In the genomic region with DNA sequence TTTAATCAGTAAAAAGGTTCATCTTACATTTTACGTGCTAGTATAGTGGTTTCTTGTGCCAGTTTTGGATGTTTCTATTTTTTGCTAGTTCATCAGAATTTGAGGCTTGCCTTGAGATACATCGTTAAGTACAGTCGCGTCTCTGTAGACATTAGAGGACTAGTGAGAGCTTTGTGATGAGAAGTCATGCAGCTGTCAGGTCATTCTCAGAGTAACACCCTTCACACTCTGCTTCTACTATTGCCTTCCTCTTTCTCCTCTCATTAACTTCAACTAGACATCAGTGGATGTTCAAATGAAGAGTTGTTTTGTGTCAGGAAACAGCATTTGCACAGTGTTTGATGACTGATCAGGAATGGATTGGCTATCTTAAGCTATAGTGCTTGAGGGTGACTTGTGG, we compare ENCODE assay signal across 8 mouse cellular contexts. TPM values are rescaled to one million over a fixed set of nuclear protein-coding genes. Genes with fewer than 3 reads are reported as not detected.
DNase-seq lines count a peak whose midpoint lies in the region; ATAC-seq lines count a peak whose summit lies in the region.

No protein-coding gene starts in this region.

- peak; percentile 11 for DNase-seq in embryo, embryonic 10 days (ENCODE audit: low spot score)
- no peak for DNase-seq in embryo, embryonic 9.5 days (ENCODE audit: extremely low spot score)
- DNase-seq in frontal cortex, postnatal 25 days (ENCODE audit: low spot score in 2 of 2) = no peak
- no peak for DNase-seq in left cerebral cortex, adult 9 months (ENCODE audit: low spot score in 2 of 2)

- peak overlapping the region; percentile 42 for H3K9ac ChIP-seq in limb, embryonic 12.5 days (replicated peaks)
- H3K9ac ChIP-seq in stomach, embryonic 15.5 days = no peak overlapping the region

- H3K4me2 ChIP-seq in limb, embryonic 12.5 days = peak overlapping the region; percentile 76
- H3K4me2 ChIP-seq in stomach, embryonic 15.5 days = peak overlapping the region; percentile 79

- peaks cover 33% of the 10 kb centered on the region for H3K4me1 ChIP-seq in megakaryocyte, embryonic 14.5 days
- H3K4me1 ChIP-seq in limb, embryonic 12.5 days (replicated peaks) = peaks cover 34% of the 10 kb centered on the region
- peaks cover 19% of the 10 kb centered on the region for H3K4me1 ChIP-seq in stomach, embryonic 15.5 days

- WGBS in limb, embryonic 12.5 days = 18% methylated on average over 4 of the region's 4 CpGs
- WGBS in stomach, embryonic 15.5 days = 7% methylated on average over 4 of the region's 4 CpGs

- ATAC-seq in megakaryocyte, adult 5-6 weeks (ENCODE audit: poor library complexity, severe bottlenecking) = no peak
- ATAC-seq in limb, embryonic 12.5 days (ENCODE audit: insufficient number of reproducible peaks, insufficient read depth, low FRiP score, low TSS enrichment, low read depth) = no peak
- ATAC-seq in stomach, embryonic 15.5 days (ENCODE audit: insufficient read depth, low FRiP score, low read depth) = no peak

- H3K27ac ChIP-seq in limb, embryonic 12.5 days = no peak overlapping the region
- no peak overlapping the region for H3K27ac ChIP-seq in stomach, embryonic 15.5 days

- peaks cover 14% of the 10 kb centered on the region for H3K36me3 ChIP-seq in megakaryocyte, embryonic 14.5 days (replicated peaks; ENCODE audit: low read length)
- H3K36me3 ChIP-seq in limb, embryonic 12.5 days = peaks cover 15% of the 10 kb centered on the region
- no peaks in the 10 kb centered on the region for H3K36me3 ChIP-seq in stomach, embryonic 15.5 days

- peak overlapping the region; percentile 94 for H3K4me3 ChIP-seq in megakaryocyte, embryonic 14.5 days (replicated peaks)
- peak overlapping the region; percentile 100 for H3K4me3 ChIP-seq in limb, embryonic 12.5 days (replicated peaks)
- peak overlapping the region; percentile 100 for H3K4me3 ChIP-seq in stomach, embryonic 15.5 days (replicated peaks)

- H3K27me3 ChIP-seq in megakaryocyte, embryonic 14.5 days (replicated peaks) = no peaks in the 10 kb centered on the region
- no peaks in the 10 kb centered on the region for H3K27me3 ChIP-seq in limb, embryonic 12.5 days
- no peaks in the 10 kb centered on the region for H3K27me3 ChIP-seq in stomach, embryonic 15.5 days (replicated peaks)

- no peaks in the 10 kb centered on the region for H3K9me3 ChIP-seq in megakaryocyte, embryonic 14.5 days
- H3K9me3 ChIP-seq in limb, embryonic 12.5 days = no peaks in the 10 kb centered on the region
- no peaks in the 10 kb centered on the region for H3K9me3 ChIP-seq in stomach, embryonic 15.5 days

RNA-seq across cellular contexts. Expression of a gene that starts 1.9 kb away (rescaled TPM):
- 3.7 and 29.8 TPM in 2 replicates for polyA plus RNA-seq in megakaryocyte, embryonic 14.5 days (2012; ENCODE audit: insufficient read depth, low replicate concordance)
- 80.0 and 85.4 TPM in 2 replicates for total RNA-seq in megakaryocyte, adult 5-6 weeks (2015)
- total RNA-seq in megakaryocyte, adult 5-6 weeks (2017) = 124 and 138 TPM in 2 replicates
- 252 and 268 TPM in 2 replicates for polyA plus RNA-seq in limb, embryonic 12.5 days (2016; fragmentation: Nextera tagmentation; extraction: Ambion mirVana)
- polyA plus RNA-seq in stomach, embryonic 15.5 days (2015; fragmentation: Nextera tagmentation; extraction: Ambion mirVana) = 143 and 149 TPM in 2 replicates

RNA-seq across cellular contexts. Expression of a gene that starts 28.1 kb away (rescaled TPM):
- polyA plus RNA-seq in megakaryocyte, embryonic 14.5 days (2012; ENCODE audit: insufficient read depth, low replicate concordance) = 1.9 and 3.7 TPM in 2 replicates
- total RNA-seq in megakaryocyte, adult 5-6 weeks (2015) = 4.2 and 4.5 TPM in 2 replicates
- total RNA-seq in megakaryocyte, adult 5-6 weeks (2017) = 8.1 and 9.3 TPM in 2 replicates
- polyA plus RNA-seq in limb, embryonic 12.5 days (2016; fragmentation: Nextera tagmentation; extraction: Ambion mirVana) = 25.4 and 25.6 TPM in 2 replicates
- 20.3 and 21.0 TPM in 2 replicates for polyA plus RNA-seq in stomach, embryonic 15.5 days (2015; fragmentation: Nextera tagmentation; extraction: Ambion mirVana)
